Mouse (Mus musculus) stomach, adult 2 months (tissue): Measurements from ENCODE around the gene Tmem126b. TPM values are rescaled to one million over a fixed set of nuclear protein-coding genes. Genes with fewer than 3 reads are reported as not detected.

ENCODE experiments used
- polyA plus RNA-seq: library from polyadenylated mRNA; depleted of rRNA; stranded (reverse); fragments of >200 nt; gene quantifications from 2 replicates; pipeline ENCODE4 v1.2.3, GENCODE M21; 2012; rRNA removed

Gene Tmem126b
- polyA plus RNA-seq, result 1.5 and 1.7 TPM in 2 replicates

DNA sequence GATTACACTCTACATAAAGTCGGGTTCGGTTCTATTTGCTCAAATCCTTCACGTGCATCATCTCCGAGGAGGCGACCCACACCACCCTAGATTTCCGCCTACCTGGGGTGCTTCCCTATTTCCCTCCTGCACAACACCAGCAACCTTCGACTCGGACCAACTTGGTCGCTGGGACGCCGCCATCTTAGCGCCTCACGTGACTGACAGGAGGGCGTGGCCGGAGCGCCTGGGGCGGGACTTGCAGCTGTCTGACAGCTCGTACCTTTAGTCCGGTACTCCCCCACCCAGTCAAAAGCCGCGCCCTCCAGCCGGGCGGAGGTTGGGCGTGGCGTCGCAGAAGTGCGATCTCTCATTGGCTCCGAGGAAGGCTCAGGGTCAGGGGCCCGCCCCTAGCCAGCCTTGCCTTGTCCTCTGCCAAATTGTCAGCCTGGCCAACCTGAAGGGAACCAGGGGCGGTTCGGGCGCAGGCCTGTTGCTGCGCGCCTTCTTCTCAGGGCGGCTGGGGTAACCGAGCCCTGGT is at the start of gene Tmem126b:
Gene Tmem126b (minus strand): TSS at position 209 of the 520 bp plus-strand sequence.

DNA sequence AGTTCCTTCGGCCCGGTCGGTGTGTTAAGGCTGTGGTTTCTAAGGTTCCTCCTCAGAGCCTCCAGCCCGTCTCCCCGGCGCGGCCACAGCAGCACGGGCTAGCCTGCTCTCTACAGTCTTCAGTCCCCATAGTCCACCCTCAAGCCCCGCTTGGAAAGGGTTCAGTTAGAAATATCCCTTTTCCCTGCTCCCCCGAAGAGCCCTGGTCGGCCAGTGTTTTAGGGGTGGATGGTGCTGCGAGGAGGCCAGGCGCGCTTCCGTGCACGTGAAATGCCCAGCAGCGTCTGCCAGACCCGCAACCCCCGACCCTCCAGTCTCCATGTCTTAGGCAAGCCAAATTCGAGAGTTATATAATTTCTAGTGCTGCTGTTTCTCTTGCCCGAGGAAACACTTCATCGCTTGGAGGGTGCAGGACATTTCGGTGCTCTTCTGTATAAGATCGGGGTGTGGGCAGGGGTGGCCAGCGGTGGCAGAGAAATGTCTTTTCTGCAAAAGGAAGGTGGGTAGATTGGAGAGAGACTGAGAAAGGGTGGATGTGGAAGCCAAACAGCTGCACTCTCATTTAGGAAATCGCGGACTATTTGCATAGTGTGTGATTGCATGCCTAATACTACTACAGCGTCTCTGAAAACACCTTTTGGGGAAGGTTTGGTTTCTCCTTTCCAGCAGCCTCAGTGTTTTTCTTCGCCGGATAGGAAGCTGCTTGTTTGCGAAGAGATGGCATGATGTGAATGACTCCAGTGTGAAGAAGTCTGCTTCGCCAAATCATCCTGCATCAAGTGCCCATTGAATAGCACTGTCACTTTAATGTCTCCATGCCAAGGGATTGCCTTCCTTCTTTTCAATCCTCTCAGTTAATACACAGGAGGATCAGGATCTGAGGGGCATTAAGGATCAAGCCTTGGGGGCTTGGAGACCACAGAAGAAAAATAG is 778 bp upstream of the Tmem126b start, which contains the start of gene Dlg2:
Gene Dlg2 (plus strand): TSS at position 360 of the 933 bp plus-strand sequence.

GRCm38 (mm10) chr7:90456845-90457468 is 18.8 kb downstream of the Tmem126b start, which contains the start of gene Tmem126a:
TSS of gene Tmem126a (minus strand) at chr7:90457229.

GRCm38 (mm10) chr7:90442518-90443080 is 33.2 kb downstream of the Tmem126b start, which contains the start of gene Crebzf:
TSS of gene Crebzf (plus strand) at chr7:90442729.

DNA sequence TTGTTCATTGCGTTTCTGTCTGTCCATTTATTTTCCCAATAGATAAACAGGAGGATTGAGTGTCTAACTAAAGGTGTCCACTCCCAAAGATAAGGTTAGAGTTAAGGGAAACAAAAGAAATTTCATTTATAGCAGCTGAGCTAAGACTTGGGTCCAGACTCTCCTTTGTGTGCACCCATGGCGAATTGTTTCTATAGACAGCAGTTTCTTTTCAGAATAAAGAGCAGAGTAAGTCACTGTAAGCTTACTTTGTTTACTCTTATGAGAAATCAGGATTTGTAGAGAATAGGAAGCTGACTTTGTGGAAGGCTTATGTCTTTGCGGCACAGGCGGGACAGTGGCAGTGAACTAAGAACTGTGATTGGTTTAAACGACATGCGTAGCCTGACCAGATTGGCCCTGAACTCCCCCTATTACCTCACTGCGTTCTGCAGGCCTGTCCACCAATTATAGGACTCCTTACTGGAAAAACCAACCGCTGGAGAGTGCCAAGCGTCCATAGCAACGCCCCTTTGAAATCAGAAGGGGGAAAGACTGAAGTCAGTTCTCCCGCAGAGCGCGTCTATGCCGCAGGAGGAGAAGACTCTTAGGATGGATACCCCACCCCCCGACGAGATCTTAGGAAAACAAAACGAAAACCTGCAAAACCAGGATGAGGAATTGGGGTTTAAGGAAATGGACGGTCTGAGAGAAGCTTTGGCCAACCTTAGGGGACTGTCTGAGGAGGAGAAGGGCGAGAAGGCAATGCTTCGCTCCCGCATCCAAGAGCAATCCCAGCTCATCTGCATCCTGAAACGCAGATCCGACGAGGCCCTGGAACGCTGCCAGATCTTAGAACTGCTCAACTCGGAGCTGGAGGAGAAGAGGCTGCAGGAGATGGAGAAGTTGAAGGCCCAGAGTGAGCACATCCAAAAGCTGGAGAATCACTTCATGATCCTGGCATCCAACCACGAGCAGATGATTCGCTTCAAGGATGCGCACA is 49.5 kb downstream of the Tmem126b start, which contains the start of gene Ccdc89:
Gene Ccdc89 (plus strand): TSS at position 558 of the 982 bp plus-strand sequence.

Other genes starting within 250 kb of the Tmem126b start
- gene Ccdc83, start 210.2 kb downstream of the Tmem126b start, polyA plus RNA-seq, result not detected in 2 replicates
- gene Sytl2, start 173.7 kb downstream of the Tmem126b start, polyA plus RNA-seq, result 4.9 and 10.2 TPM in 2 replicates
- not detected in 2 replicates for gene Ccdc89, start 49.4 kb downstream of the Tmem126b start, polyA plus RNA-seq
- 22.1 and 30.0 TPM in 2 replicates for gene Crebzf, start 33.3 kb downstream of the Tmem126b start, polyA plus RNA-seq
- 4.2 and 4.3 TPM in 2 replicates for gene Tmem126a, start 18.8 kb downstream of the Tmem126b start, polyA plus RNA-seq
- gene Dlg2, start 671 bp upstream of the Tmem126b start, polyA plus RNA-seq, result 3.3 and 5.0 TPM in 2 replicates